Mouse (Mus musculus): ENCODE results near the gene D10Wsu102e. TPM values are rescaled to one million over a fixed set of nuclear protein-coding genes. Genes with fewer than 3 reads are reported as not detected.
"Not testable (repeated sequence)": the region's sequence is repeated elsewhere in the genome, so short reads cannot be mapped to it uniquely, and the experiment has no call there.

The D10Wsu102e gene
- polyA plus RNA-seq, 1 experiment, result 1.7 TPM

- TF ChIP-seq POLR2A (IDR thresholded peaks at IDR 0.05; ENCODE audit: borderline replicate concordance, insufficient read depth, low read length) (no peak), CTCF (IDR thresholded peaks at IDR 0.05; ENCODE audit: borderline replicate concordance, insufficient read depth, low read depth, low read length) (no peak)
- Histone ChIP-seq H3K27ac (ENCODE audit: insufficient read depth, low read length) (no peak overlapping the region), H3K27me3 (ENCODE audit: control insufficient read depth, insufficient read depth, low read length) (no peaks in the 10 kb centered on the region), H3K4me1 (ENCODE audit: control insufficient read depth, insufficient read depth, low read length) (no peaks in the 10 kb centered on the region), H3K4me3 (replicated peaks; ENCODE audit: insufficient read depth, low read depth, low read length) (no peak overlapping the region)
- 52% methylated on average over 7 of the region's 7 CpGs for WGBS
- DNase-seq, result no peak
Measured at GRCm38 (mm10) chr10:83347494-83347893, 12.5 kb upstream of the D10Wsu102e start.

DNA sequence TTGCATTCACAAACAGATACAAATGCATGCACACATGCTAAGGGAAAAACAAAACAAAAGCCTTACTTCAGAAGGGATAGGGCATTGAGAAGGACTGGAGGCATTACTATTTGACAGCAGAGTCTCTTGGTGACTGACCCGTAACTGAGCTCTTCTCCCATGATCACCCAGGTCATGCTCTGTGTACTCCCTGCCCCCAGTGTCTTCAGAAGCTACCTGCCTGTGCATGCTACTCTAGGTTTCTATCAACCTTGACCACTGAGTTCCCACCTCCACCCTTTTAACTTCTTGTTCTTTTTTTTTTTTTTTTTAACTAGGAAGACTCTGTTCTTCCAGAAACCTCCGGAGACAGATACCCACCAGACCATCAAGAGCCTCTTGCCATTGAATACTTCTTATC lies 9.3 kb upstream of the D10Wsu102e start:
- no peak for DNase-seq
- Histone ChIP-seq H3K27me3 (ENCODE audit: control insufficient read depth, insufficient read depth, low read length) (no peaks in the 10 kb centered on the region), H3K4me1 (ENCODE audit: control insufficient read depth, insufficient read depth, low read length) (peaks cover 3% of the 10 kb centered on the region; the same call in 1 of the 2 replicates), H3K27ac (ENCODE audit: insufficient read depth, low read length) (no peak overlapping the region), H3K4me3 (replicated peaks; ENCODE audit: insufficient read depth, low read depth, low read length) (no peak overlapping the region)
- 96% methylated on average over 2 of the region's 2 CpGs for WGBS
- TF ChIP-seq CTCF (IDR thresholded peaks at IDR 0.05; ENCODE audit: borderline replicate concordance, insufficient read depth, low read depth, low read length) (no peak), POLR2A (IDR thresholded peaks at IDR 0.05; ENCODE audit: borderline replicate concordance, insufficient read depth, low read length) (no peak)

GRCm38 (mm10) chr10:83351779-83352178 lies 8.2 kb upstream of the D10Wsu102e start:
- DNase-seq; H3K27ac ChIP-seq (ENCODE audit: insufficient read depth, low read length); H3K4me3 ChIP-seq (replicated peaks; ENCODE audit: insufficient read depth, low read depth, low read length); H3K4me1 ChIP-seq (ENCODE audit: control insufficient read depth, insufficient read depth, low read length); H3K27me3 ChIP-seq (ENCODE audit: control insufficient read depth, insufficient read depth, low read length): not testable (repeated sequence)
- 84% methylated on average over 4 of the region's 4 CpGs for WGBS

DNA sequence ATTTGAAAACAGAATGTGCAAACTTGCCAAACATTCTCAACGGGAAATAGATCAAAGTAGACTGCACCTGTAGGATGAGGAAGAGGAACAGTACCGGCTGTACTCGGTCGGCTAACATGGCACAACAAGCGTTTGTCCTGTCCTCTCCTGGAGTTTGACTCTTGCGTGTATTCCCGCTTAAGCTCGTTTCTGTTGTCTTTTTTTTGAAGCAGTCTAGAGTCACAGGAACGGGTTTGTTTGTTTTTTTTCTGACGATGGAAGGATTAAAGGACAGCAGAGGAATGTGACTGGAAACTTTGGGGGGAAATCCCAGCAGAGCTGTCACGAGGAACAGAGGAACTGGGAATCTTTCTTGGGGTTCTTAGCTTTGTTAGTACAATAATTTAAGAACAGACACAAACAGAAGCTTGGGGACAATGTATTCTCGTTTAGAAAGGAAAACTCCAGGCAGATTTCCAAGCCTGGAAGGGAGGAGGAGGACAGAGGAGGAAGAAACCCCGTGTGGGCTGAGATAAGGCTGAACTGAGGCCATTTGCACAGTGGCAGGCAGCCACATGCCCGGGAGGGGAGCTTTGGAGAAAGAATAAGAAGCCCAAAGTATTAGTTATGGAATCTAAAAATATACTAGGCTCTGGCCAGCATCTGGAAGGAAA lies 6.2 kb upstream of the D10Wsu102e start:
- no peak overlapping the region for H3K4me3 ChIP-seq (replicated peaks; ENCODE audit: insufficient read depth, low read depth, low read length)
- H3K27me3 ChIP-seq (ENCODE audit: control insufficient read depth, insufficient read depth, low read length), result no peaks in the 10 kb centered on the region
- H3K27ac ChIP-seq (ENCODE audit: insufficient read depth, low read length), result no peak overlapping the region
- DNase-seq, result no peak
- TF ChIP-seq CTCF (IDR thresholded peaks at IDR 0.05; ENCODE audit: borderline replicate concordance, insufficient read depth, low read depth, low read length) (no peak), POLR2A (IDR thresholded peaks at IDR 0.05; ENCODE audit: borderline replicate concordance, insufficient read depth, low read length) (no peak)
- WGBS, result 47% methylated on average over 14 of the region's 14 CpGs
- H3K4me1 ChIP-seq (ENCODE audit: control insufficient read depth, insufficient read depth, low read length), result peaks cover 3% of the 10 kb centered on the region; the same call in 1 of the 2 replicates

DNA sequence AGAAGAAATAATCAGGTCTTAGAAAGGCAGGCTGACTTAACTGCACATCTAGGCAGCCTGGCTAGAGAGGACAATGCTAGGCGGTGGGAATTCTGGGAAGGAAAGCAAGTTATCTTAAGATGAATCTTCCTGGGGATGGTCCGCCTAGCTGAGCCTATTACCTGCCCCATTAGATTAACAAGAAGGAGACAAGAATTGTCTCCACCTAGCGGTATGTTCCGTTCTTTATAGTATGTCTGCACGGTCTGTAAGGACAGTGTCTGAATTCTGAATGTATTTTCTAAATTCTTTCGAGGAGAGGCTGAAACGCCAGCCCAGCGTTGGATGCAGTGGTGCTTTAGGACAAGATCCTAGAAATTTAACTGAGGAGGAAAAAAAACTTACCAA lies 5.7 kb upstream of the D10Wsu102e start:
- TF ChIP-seq POLR2A (IDR thresholded peaks at IDR 0.05; ENCODE audit: borderline replicate concordance, insufficient read depth, low read length) (no peak), CTCF (IDR thresholded peaks at IDR 0.05; ENCODE audit: borderline replicate concordance, insufficient read depth, low read depth, low read length) (no peak)
- Histone ChIP-seq H3K27me3 (ENCODE audit: control insufficient read depth, insufficient read depth, low read length) (no peaks in the 10 kb centered on the region), H3K27ac (ENCODE audit: insufficient read depth, low read length) (no peak overlapping the region), H3K4me1 (ENCODE audit: control insufficient read depth, insufficient read depth, low read length) (peaks cover 3% of the 10 kb centered on the region; the same call in 1 of the 2 replicates), H3K4me3 (replicated peaks; ENCODE audit: insufficient read depth, low read depth, low read length) (no peak overlapping the region)
- 52% methylated on average over 8 of the region's 8 CpGs for WGBS
- peak in 1 of 2 experiments; percentile 57 for DNase-seq

DNA sequence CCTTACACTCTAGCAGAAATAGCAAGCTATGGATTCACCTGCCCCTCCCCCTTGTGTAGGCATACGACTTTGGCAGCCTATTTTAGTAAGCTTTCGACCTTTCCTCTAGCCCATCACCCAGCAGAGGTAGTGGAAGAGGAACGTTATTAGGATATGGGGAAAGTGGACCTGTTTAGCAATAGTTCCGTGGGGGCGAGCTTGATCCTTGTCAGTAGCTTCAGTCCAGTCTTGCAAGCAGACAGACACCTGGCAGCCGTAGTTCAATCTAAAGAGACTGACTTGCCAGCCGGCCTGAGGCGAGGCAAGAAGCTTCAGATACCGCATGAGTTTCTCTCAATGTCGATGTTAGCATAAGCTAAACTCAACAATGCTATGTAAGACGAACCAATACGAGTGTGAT lies 3.6 kb upstream of the D10Wsu102e start:
- Histone ChIP-seq H3K27ac (ENCODE audit: insufficient read depth, low read length) (no peak overlapping the region), H3K4me3 (replicated peaks; ENCODE audit: insufficient read depth, low read depth, low read length) (no peak overlapping the region), H3K4me1 (ENCODE audit: control insufficient read depth, insufficient read depth, low read length) (peaks cover 3% of the 10 kb centered on the region; the same call in 1 of the 2 replicates), H3K27me3 (ENCODE audit: control insufficient read depth, insufficient read depth, low read length) (no peaks in the 10 kb centered on the region)
- TF ChIP-seq CTCF (IDR thresholded peaks at IDR 0.05; ENCODE audit: borderline replicate concordance, insufficient read depth, low read depth, low read length) (no peak), POLR2A (IDR thresholded peaks at IDR 0.05; ENCODE audit: borderline replicate concordance, insufficient read depth, low read length) (no peak)
- 84% methylated on average over 12 of the region's 12 CpGs for WGBS
- DNase-seq, result no peak

- Histone ChIP-seq H3K27ac (ENCODE audit: insufficient read depth, low read length) (peak overlapping the region; percentile 49; the same call in 1 of the 2 replicates), H3K4me1 (ENCODE audit: control insufficient read depth, insufficient read depth, low read length) (no peaks in the 10 kb centered on the region), H3K4me3 (replicated peaks; ENCODE audit: insufficient read depth, low read depth, low read length) (peak overlapping the region; percentile 90), H3K27me3 (ENCODE audit: control insufficient read depth, insufficient read depth, low read length) (no peaks in the 10 kb centered on the region)
- no peak for DNase-seq
- no peak for TF ChIP-seq POLR2A (IDR thresholded peaks at IDR 0.05; ENCODE audit: borderline replicate concordance, insufficient read depth, low read length)
- TF ChIP-seq CTCF (IDR thresholded peaks at IDR 0.05; ENCODE audit: borderline replicate concordance, insufficient read depth, low read depth, low read length), result no peak
- 86% methylated on average over 4 of the region's 4 CpGs for WGBS
Measured at GRCm38 (mm10) chr10:83359451-83359850, 570 bp upstream of the D10Wsu102e start.

DNA sequence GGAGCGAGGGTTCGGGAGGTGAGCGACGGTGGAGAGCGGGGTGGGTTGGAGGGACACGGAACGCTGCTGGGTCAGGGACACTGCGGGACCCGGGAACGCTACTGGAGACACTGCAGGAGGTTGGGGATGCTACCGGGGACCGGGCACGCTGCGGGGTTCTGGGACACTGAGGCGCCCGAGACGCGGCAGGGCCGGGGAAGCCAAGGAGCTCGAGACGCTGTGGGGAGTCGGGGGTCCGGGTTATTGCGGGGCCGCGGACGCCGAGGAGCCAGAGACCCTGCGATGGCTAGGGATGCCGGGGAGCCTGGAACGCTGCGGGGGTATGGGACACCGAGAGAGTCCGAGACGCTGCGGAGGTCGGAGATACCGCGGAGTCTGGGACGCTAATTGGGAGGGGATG lies 335 bp downstream of the D10Wsu102e start:
- no peaks in the 10 kb centered on the region for H3K4me1 ChIP-seq (ENCODE audit: control insufficient read depth, insufficient read depth, low read length)
- no peak overlapping the region for H3K27ac ChIP-seq (ENCODE audit: insufficient read depth, low read length)
- TF ChIP-seq POLR2A (IDR thresholded peaks at IDR 0.05; ENCODE audit: borderline replicate concordance, insufficient read depth, low read length) (no peak), CTCF (IDR thresholded peaks at IDR 0.05; ENCODE audit: borderline replicate concordance, insufficient read depth, low read depth, low read length) (no peak)
- under 1% methylated on average over 40 of the region's 40 CpGs for WGBS
- H3K4me3 ChIP-seq (replicated peaks; ENCODE audit: insufficient read depth, low read depth, low read length), result peak overlapping the region; percentile 90
- no peak for DNase-seq
- H3K27me3 ChIP-seq (ENCODE audit: control insufficient read depth, insufficient read depth, low read length), result no peaks in the 10 kb centered on the region
